Mouse (Mus musculus) forebrain, embryonic 11.5 days (tissue): ENCODE measurements around the gene Olfr1055. TPM values are rescaled to one million over a fixed set of nuclear protein-coding genes. Genes with fewer than 3 reads are reported as not detected.
"Not testable (repeated sequence)": the region's sequence is repeated elsewhere in the genome, so short reads cannot be mapped to it uniquely, and the experiment has no call there.

Source experiments
- ATAC-seq: fragments of 200-750 bp; cut with Nextera tagmentation; replicated peaks from 2 replicates; pipeline ENCODE4 v1.8.0; 2017; ENCODE audit warnings: moderate TSS enrichment; ENCODE audit not compliant: low FRiP score
- DNase-seq: peaks from one replicate; pipeline ENCODE4 v3.0.0-alpha.2; 2017; ENCODE audit warnings: low spot score
- H3K27ac ChIP-seq: fragments of 300-500 bp; sonication (generic); 2 replicates; pipeline ENCODE4 v1.5.1; 2014; ENCODE audit warnings: low read depth, low read length
- H3K27me3 ChIP-seq: fragments of 300-500 bp; sonication (generic); 2 replicates; pipeline ENCODE4 v1.6.1; 2014; ENCODE audit warnings: mild to moderate bottlenecking, low read length, mixed read lengths; ENCODE audit not compliant: control insufficient read depth, insufficient read depth
- H3K36me3 ChIP-seq: fragments of 300-500 bp; sonication (generic); 2 replicates; pipeline ENCODE4 v1.6.1; 2014; ENCODE audit warnings: mild to moderate bottlenecking, low read length, moderate library complexity, mixed read lengths; ENCODE audit not compliant: control insufficient read depth, insufficient read depth
- H3K4me1 ChIP-seq: fragments of 300-500 bp; sonication (generic); replicated peaks from 2 replicates; pipeline ENCODE4 v1.6.1; 2014; ENCODE audit warnings: low read length, mixed read lengths; ENCODE audit not compliant: control insufficient read depth, insufficient read depth
- H3K4me2 ChIP-seq: fragments of 300-500 bp; sonication (generic); 2 replicates; pipeline ENCODE4 v1.6.1; 2014; ENCODE audit warnings: low read depth, mild to moderate bottlenecking, low read length, moderate library complexity, mixed read lengths; ENCODE audit not compliant: severe bottlenecking
- H3K4me3 ChIP-seq: fragments of 300-500 bp; sonication (generic); 2 replicates; pipeline ENCODE4 v1.5.1; 2014; ENCODE audit warnings: low read depth, low read length
- H3K9ac ChIP-seq: fragments of 300-500 bp; sonication (generic); 2 replicates; pipeline ENCODE4 v1.6.1; 2014; ENCODE audit warnings: low read length
- H3K9me3 ChIP-seq: fragments of 300-500 bp; sonication (generic); 2 replicates; pipeline ENCODE4 v1.6.1; 2016; ENCODE audit warnings: low read length, mixed read lengths; ENCODE audit not compliant: control insufficient read depth
- WGBS: fragments of 180-500 bp; shearing (Covaris S2); extraction: QIAGEN DNeasy Blood & Tissue Kit; methylation state at CpG from one replicate; pipeline ENCODE4 v1.1.7; 2014; 5-methylcytosine and 5-hydroxymethylcytosine counted together
- polyA plus RNA-seq: library from polyadenylated mRNA; unstranded; fragments of >200 nt; fragmentation: Nextera tagmentation; extraction: Ambion mirVana; gene quantifications from 2 replicates; pipeline ENCODE4 v1.2.1, GENCODE M21; 2014

Olfr1055 gene
- polyA plus RNA-seq, result not detected in 2 replicates

- WGBS, result 97% methylated on average over 5 of the region's 5 CpGs
- H3K9me3 ChIP-seq, result no peaks in the 10 kb centered on the region
- H3K4me1 ChIP-seq, result no peaks in the 10 kb centered on the region
- ATAC-seq (no peak), DNase-seq (no peak)
- H3K36me3 ChIP-seq, result no peaks in the 10 kb centered on the region
- no peak within 1 kb of the TSS for H3K27ac ChIP-seq
- H3K27me3 ChIP-seq, result no peaks in the 10 kb centered on the region
- no peak within 1 kb of the TSS for H3K4me2 ChIP-seq
- no peak within 1 kb of the TSS for H3K9ac ChIP-seq
- H3K4me3 ChIP-seq, result no peak within 1 kb of the TSS
Observed at GRCm38 (mm10) chr2:86350184-86350583, at the start of gene Olfr1055. Gene Olfr1055 (minus strand): TSS chr2:86350284.

DNA sequence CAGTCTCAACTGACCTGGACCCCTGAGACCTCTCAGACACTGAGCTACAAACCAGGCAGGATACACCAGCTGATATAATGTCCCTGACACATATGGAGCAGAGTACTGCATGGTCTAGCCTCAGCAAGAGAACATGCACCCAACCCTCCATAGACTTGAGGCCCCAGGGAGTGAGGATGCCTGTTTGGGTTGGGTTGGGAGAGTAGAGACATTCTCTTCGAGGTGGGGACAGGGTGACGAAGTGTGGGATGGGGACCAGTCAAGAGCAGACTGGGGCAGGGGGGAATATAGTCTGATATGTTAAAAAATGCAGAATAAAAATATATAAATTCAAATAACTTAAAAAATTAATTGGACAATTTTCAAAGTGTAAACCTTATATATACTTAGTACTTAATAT is 45.0 kb upstream of the Olfr1055 start:
- H3K9me3 ChIP-seq, result no peaks in the 10 kb centered on the region
- no peaks in the 10 kb centered on the region for H3K27me3 ChIP-seq
- no peak overlapping the region for H3K9ac ChIP-seq
- ATAC-seq, result peak; percentile 51; the same call in 1 of the 2 replicates
- no peak for DNase-seq
- H3K27ac ChIP-seq, result no peak overlapping the region
- H3K4me2 ChIP-seq, result no peak overlapping the region
- H3K36me3 ChIP-seq, result no peaks in the 10 kb centered on the region
- H3K4me1 ChIP-seq, result no peaks in the 10 kb centered on the region
- no peak overlapping the region for H3K4me3 ChIP-seq
- WGBS, result 85% methylated on average over 2 of the region's 2 CpGs

- H3K27me3 ChIP-seq, H3K36me3 ChIP-seq, H3K4me2 ChIP-seq, H3K4me1 ChIP-seq, H3K27ac ChIP-seq, ATAC-seq, DNase-seq, H3K9me3 ChIP-seq, H3K9ac ChIP-seq, H3K4me3 ChIP-seq: not testable (repeated sequence)
Observed at GRCm38 (mm10) chr2:86388461-86388860, 38.4 kb upstream of the Olfr1055 start, which contains the start of gene Olfr1058. Gene Olfr1058 (minus strand): TSS chr2:86388561.

- Histone ChIP-seq H3K4me2 (no peak within 1 kb of the TSS), H3K36me3 (no peaks in the 10 kb centered on the region), H3K9me3 (no peaks in the 10 kb centered on the region), H3K27ac (no peak within 1 kb of the TSS), H3K4me3 (no peak within 1 kb of the TSS), H3K27me3 (no peaks in the 10 kb centered on the region), H3K9ac (no peak within 1 kb of the TSS), H3K4me1 (no peaks in the 10 kb centered on the region)
- DNase-seq (no peak), ATAC-seq (no peak)
Observed at GRCm38 (mm10) chr2:86378293-86378692, 28.2 kb upstream of the Olfr1055 start, which contains the start of gene Olfr1057. Gene Olfr1057 (minus strand): TSS chr2:86378393.

GRCm38 (mm10) chr2:86366342-86366741 is 16.3 kb upstream of the Olfr1055 start:
- H3K9me3 ChIP-seq, DNase-seq, H3K27me3 ChIP-seq, H3K4me3 ChIP-seq, H3K9ac ChIP-seq, H3K27ac ChIP-seq, ATAC-seq, H3K36me3 ChIP-seq, H3K4me2 ChIP-seq, H3K4me1 ChIP-seq: not testable (repeated sequence)
- WGBS, result no CpG with 5 or more reads among the region's 6 CpGs

DNA sequence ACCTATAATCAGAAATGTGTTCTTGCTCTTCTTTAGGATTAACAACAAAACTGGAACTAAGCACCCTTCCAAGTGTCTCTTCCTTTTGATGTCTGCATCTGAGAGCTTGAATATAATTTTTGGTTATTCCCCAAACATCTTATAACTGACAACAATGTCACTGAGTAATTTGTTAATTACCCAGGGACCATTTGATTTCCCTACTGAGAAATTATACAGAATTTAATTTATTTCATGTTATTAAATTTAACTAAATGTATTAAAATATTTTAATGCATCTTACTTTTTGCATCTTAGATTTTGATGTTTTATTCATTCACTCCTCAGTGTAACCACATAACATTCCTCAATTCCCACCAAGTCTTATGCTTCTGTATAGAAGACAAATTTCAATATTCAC is 12.3 kb upstream of the Olfr1055 start, which contains the start of gene Olfr1056:
TSS of gene Olfr1056 (minus strand) at position 101 of the 400 bp plus-strand sequence.
- Histone ChIP-seq H3K27ac (no peak within 1 kb of the TSS), H3K4me2 (no peak within 1 kb of the TSS), H3K9me3 (no peaks in the 10 kb centered on the region), H3K4me1 (no peaks in the 10 kb centered on the region), H3K9ac (no peak within 1 kb of the TSS), H3K27me3 (no peaks in the 10 kb centered on the region), H3K36me3 (no peaks in the 10 kb centered on the region), H3K4me3 (no peak within 1 kb of the TSS)
- no peak for ATAC-seq
- no peak for DNase-seq

DNA sequence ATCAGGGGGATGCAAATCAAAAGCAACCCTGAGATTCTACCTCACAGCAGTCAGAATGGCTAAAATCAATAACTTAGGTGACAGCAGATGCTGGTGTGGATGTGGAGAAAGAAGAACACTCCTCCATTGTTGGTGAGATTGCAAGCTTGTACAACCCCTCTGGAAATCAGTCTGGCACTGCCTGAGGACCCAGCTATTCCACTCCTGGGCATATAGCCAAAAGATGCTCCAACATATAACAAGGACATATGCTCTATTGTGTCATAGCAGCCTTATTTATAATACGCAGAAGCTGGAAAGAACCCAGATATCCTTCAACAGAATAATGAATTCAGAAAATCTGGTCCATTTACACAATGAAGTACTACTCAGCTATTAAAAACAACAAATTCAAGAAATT is 1.7 kb upstream of the Olfr1055 start:
- WGBS, result 92% methylated on average over 1 of the region's 1 CpGs

GRCm38 (mm10) chr2:86335333-86335732 is 14.8 kb downstream of the Olfr1055 start, which contains the start of gene Olfr1054:
Gene Olfr1054 (minus strand): TSS chr2:86335433.
- Histone ChIP-seq H3K4me3 (no peak within 1 kb of the TSS), H3K4me2 (no peak within 1 kb of the TSS), H3K36me3 (no peaks in the 10 kb centered on the region), H3K27me3 (no peaks in the 10 kb centered on the region), H3K4me1 (no peaks in the 10 kb centered on the region), H3K9me3 (no peaks in the 10 kb centered on the region), H3K9ac (no peak within 1 kb of the TSS), H3K27ac (no peak within 1 kb of the TSS)
- WGBS, result 85% methylated on average over 3 of the region's 3 CpGs
- DNase-seq (no peak), ATAC-seq (no peak)

More for the DNA sequence above, 1.7 kb upstream of the Olfr1055 start:
- not testable (repeated sequence) for H3K4me2 ChIP-seq, H3K4me3 ChIP-seq, H3K9me3 ChIP-seq, DNase-seq, H3K4me1 ChIP-seq, H3K36me3 ChIP-seq, H3K27ac ChIP-seq, H3K9ac ChIP-seq, ATAC-seq, H3K27me3 ChIP-seq

GRCm38 (mm10) chr2:86315184-86315583 is 34.9 kb downstream of the Olfr1055 start, which contains the start of gene Olfr1053:
Gene Olfr1053 (minus strand): TSS chr2:86315284.
- no peak within 1 kb of the TSS for H3K9ac ChIP-seq
- H3K27me3 ChIP-seq, result no peaks in the 10 kb centered on the region
- no peaks in the 10 kb centered on the region for H3K4me1 ChIP-seq
- H3K36me3 ChIP-seq, result no peaks in the 10 kb centered on the region
- DNase-seq, result no peak
- H3K4me3 ChIP-seq, result no peak within 1 kb of the TSS
- ATAC-seq, result no peak
- WGBS, result 70% methylated on average over 3 of the region's 3 CpGs
- H3K4me2 ChIP-seq, result no peak within 1 kb of the TSS
- H3K27ac ChIP-seq, result no peak within 1 kb of the TSS
- H3K9me3 ChIP-seq, result no peaks in the 10 kb centered on the region
